Mouse (Mus musculus) limb, embryonic 10.5 days (tissue): ENCODE results near the gene Nt5dc1. TPM values are rescaled to one million over a fixed set of nuclear protein-coding genes. Genes with fewer than 3 reads are reported as not detected.
"Not testable (repeated sequence)": the region's sequence is repeated elsewhere in the genome, so short reads cannot be mapped to it uniquely, and the experiment has no call there.

Source experiments
- DNase-seq: peaks from one replicate; pipeline ENCODE4 v3.0.0-alpha.2; 2017; ENCODE audit warnings: low spot score
- H3K27ac ChIP-seq: fragments of 300-500 bp; sonication (generic); 2 replicates; pipeline ENCODE4 v1.5.1; 2016; ENCODE audit warnings: mild to moderate bottlenecking
- H3K27me3 ChIP-seq: fragments of 300-500 bp; sonication (generic); 2 replicates; pipeline ENCODE4 v1.6.1; 2016; ENCODE audit warnings: low read depth, mild to moderate bottlenecking; ENCODE audit not compliant: poor library complexity, severe bottlenecking
- H3K36me3 ChIP-seq: fragments of 300-500 bp; sonication (generic); 2 replicates; pipeline ENCODE4 v1.6.1; 2016; ENCODE audit warnings: mild to moderate bottlenecking, moderate library complexity
- H3K4me1 ChIP-seq: fragments of 300-500 bp; sonication (generic); 2 replicates; pipeline ENCODE4 v1.6.1; 2016
- H3K4me3 ChIP-seq: fragments of 300-500 bp; sonication (generic); 2 replicates; pipeline ENCODE4 v1.5.1; 2016; ENCODE audit warnings: mild to moderate bottlenecking, moderate library complexity
- H3K9me3 ChIP-seq: fragments of 300-500 bp; sonication (generic); replicated peaks from 2 replicates; pipeline ENCODE4 v1.6.1; 2016; ENCODE audit warnings: mild to moderate bottlenecking
- WGBS: fragments of 180-500 bp; shearing (Covaris S2); methylation state at CpG from one replicate; pipeline ENCODE4 v1.1.7; 2016; 5-methylcytosine and 5-hydroxymethylcytosine counted together
- polyA plus RNA-seq: library from polyadenylated mRNA; unstranded; fragments of >200 nt; fragmentation: Nextera tagmentation; extraction: Ambion mirVana; gene quantifications from 2 replicates; pipeline ENCODE4 v1.2.1, GENCODE M21; 2016

The Nt5dc1 gene
- polyA plus RNA-seq, 1 experiment from 2014 or later, result 9.1 TPM

DNA sequence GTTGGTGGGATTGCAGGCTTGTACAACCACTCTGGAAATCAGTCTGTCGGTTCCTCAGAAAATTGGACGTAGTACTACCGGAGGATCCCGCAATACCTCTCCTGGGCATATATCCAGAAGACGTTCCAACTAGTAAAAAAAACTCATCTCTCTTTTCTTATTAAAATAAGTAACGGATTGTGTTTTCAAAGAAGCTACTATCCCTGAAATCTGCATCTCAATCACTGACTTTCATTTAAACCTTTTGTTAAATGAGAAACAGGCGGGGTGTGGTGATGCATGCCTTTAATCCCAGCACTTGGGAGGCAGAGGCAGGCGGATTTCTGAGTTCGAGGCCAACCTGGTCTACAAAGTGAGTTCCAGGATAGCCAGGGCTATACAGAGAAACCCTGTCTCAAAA, 165.5 kb downstream of the Nt5dc1 start:
- H3K4me1 ChIP-seq, H3K4me3 ChIP-seq, H3K27me3 ChIP-seq, H3K9me3 ChIP-seq, DNase-seq, H3K36me3 ChIP-seq, H3K27ac ChIP-seq: not testable (repeated sequence)
- 95% methylated on average over 9 of the region's 9 CpGs for WGBS

DNA sequence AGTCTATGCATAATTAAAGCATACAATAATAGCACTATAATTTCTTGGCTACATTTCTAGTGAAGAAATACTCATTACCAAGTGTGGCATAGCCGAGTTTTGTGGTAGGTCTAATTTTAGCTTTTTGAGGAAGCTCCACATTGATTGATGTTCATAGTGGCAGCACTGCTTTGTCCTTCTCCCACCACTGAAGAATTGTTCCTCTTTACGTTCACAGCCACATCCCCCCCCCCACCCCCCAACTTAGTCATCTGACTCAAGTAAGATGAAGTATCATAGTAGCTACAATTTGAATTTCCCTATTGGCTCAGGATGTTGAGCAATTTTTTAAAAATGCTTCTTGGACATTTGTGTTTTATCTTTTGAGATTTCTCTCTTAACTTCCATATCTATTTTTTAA, 168.8 kb downstream of the Nt5dc1 start:
- 72% methylated on average over 2 of the region's 2 CpGs for WGBS
- Histone ChIP-seq H3K27ac (no peak overlapping the region), H3K27me3 (no peaks in the 10 kb centered on the region), H3K9me3 (no peaks in the 10 kb centered on the region), H3K4me3 (no peak overlapping the region), H3K36me3 (no peaks in the 10 kb centered on the region), H3K4me1 (no peaks in the 10 kb centered on the region)
- DNase-seq, result no peak

DNA sequence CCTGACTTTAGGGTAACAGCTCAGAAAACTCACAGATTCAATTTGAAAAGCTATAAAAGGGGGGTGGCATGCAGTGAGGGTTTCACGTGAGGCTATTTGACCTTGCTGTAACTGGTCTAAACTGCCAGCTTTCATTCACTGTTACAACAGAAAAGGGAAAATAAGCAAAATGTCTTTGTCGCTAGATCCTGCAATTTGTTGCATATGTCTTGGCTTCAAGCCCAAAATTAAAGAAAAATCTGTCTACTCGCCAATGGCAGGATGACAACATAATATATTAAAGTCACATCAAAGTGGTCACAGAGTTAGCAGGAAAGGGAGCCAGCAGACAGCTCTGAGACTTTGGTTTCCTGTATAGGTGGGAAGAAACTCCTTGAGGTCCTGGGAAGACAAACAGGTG, 170.6 kb downstream of the Nt5dc1 start:
- 67% methylated on average over 3 of the region's 3 CpGs for WGBS
- H3K9me3 ChIP-seq, result no peaks in the 10 kb centered on the region
- DNase-seq, result no peak
- H3K36me3 ChIP-seq, result no peaks in the 10 kb centered on the region
- H3K4me1 ChIP-seq, result no peaks in the 10 kb centered on the region
- no peak overlapping the region for H3K27ac ChIP-seq
- H3K4me3 ChIP-seq, result no peak overlapping the region
- no peaks in the 10 kb centered on the region for H3K27me3 ChIP-seq

DNA sequence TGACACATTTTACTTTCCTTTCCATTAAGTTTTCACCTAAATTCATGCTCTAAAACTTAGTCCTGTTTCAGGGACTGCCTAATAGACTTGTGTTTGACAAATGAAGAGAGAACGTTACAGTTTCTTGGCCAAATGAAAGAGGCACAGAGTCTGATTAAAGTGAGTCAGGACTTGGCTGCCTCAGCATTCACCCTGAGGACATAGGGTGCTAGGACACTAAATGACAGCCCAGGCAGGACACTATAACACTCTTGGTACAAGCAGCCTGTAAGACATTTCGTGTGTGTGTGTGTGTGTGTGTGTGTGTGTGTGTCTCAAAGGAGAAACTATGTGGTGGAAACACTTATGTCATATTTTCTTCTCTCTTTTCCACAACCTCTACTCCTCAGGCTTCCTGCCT, 172.2 kb downstream of the Nt5dc1 start:
- Histone ChIP-seq H3K27ac (no peak overlapping the region), H3K4me1 (no peaks in the 10 kb centered on the region), H3K4me3 (no peak overlapping the region), H3K27me3 (no peaks in the 10 kb centered on the region), H3K36me3 (no peaks in the 10 kb centered on the region), H3K9me3 (no peaks in the 10 kb centered on the region)
- DNase-seq, result no peak
- WGBS, result 69% methylated on average over 2 of the region's 2 CpGs

DNA sequence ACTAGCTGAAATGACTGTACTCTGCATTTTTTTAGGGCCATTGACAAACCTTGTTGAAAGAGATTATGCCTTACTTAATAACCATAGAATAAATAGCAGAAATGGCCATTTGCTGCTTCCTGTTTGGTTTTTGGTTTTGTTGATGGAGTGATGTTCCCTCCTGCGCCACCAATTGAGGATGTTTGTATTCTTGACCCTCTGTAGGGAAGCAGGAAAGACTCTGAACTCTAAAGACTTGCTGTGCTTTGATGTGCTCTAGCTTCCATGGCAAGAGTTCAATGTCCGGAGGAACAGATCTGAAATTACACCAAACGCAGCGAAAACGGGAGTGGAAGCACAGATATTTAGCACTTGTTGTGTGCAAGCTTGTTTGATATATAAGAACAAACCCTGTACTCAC, 173.6 kb downstream of the Nt5dc1 start:
- Histone ChIP-seq H3K27me3 (no peaks in the 10 kb centered on the region), H3K9me3 (no peaks in the 10 kb centered on the region), H3K4me3 (no peak overlapping the region), H3K36me3 (no peaks in the 10 kb centered on the region), H3K27ac (no peak overlapping the region), H3K4me1 (no peaks in the 10 kb centered on the region)
- no peak for DNase-seq
- WGBS, result 81% methylated on average over 5 of the region's 5 CpGs

DNA sequence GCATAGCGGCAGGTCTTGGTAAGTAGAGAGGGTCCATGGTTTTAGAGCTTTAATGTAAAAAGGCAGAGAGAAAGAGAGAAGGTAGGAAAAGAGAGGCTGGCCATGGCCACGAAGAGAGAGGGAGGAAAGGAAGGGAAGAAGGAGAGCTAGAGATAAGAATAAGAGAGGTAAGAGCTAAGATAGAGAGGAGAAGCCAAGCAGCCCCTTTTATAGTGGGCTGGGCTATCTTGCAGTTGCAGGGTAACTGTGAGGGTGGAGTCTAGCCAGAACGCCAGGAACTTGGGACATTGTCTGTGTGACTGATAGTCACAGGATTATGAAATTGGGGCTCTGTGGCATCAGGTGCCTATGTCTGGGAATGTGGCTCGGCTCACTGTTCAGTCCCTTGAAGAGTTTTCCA, 179.8 kb downstream of the Nt5dc1 start:
- H3K27ac ChIP-seq, result no peak overlapping the region
- H3K9me3 ChIP-seq, result no peaks in the 10 kb centered on the region
- H3K4me1 ChIP-seq, result peaks cover 6% of the 10 kb centered on the region
- 76% methylated on average over 4 of the region's 4 CpGs for WGBS
- no peak for DNase-seq
- no peaks in the 10 kb centered on the region for H3K36me3 ChIP-seq
- H3K4me3 ChIP-seq, result no peak overlapping the region
- no peaks in the 10 kb centered on the region for H3K27me3 ChIP-seq

Other genes starting within 250 kb of the Nt5dc1 start
- gene Dse, start 210.8 kb downstream of the Nt5dc1 start, polyA plus RNA-seq, result 26.7 and 35.2 TPM in 2 replicates
- gene Tspyl1, start 136.4 kb downstream of the Nt5dc1 start, polyA plus RNA-seq, result 57.7 and 69.3 TPM in 2 replicates
- gene Tspyl4, start 121.1 kb downstream of the Nt5dc1 start, polyA plus RNA-seq, result 14.9 and 22.9 TPM in 2 replicates
- 0.18 TPM in 1 of 2 replicates, not detected in the other for gene Col10a1, start 28.6 kb downstream of the Nt5dc1 start, polyA plus RNA-seq
- 3.0 and 3.4 TPM in 2 replicates for gene Frk, start 64.8 kb upstream of the Nt5dc1 start, polyA plus RNA-seq